12 mouse cellular contexts compared by ENCODE assay signal in genomic region chr17:57327615-57328014, GRCm38 (mm10). TPM values are rescaled to one million over a fixed set of nuclear protein-coding genes. Genes with fewer than 3 reads are reported as not detected.
A peak's percentile ranks its signal among the peaks of the same experiment; 100 is the strongest.
DNase-seq lines count a peak whose midpoint lies in the region; ATAC-seq and TF ChIP-seq lines count a peak whose summit lies in the region.
"Had no signal": no experiment of that assay in that cellular context is flagged by ENCODE, and none has a peak within 500 bp of the region (broad histone marks: within the 10 kb centered on the region; RNA-seq: fewer than 3 reads in every experiment).

No protein-coding gene starts in this region.

- no peak overlapping the region for H3K4me3 ChIP-seq in kidney, adult 2 months (ENCODE audit: insufficient read depth, low read depth, low read length)
- H3K4me3 ChIP-seq in kidney, embryonic 15.5 days (replicated peaks) = no peak overlapping the region
- no peak overlapping the region for H3K4me3 ChIP-seq in hindbrain, postnatal 0 days (ENCODE audit: low read length)
- H3K4me3 ChIP-seq: erythroblast, embryonic 14.5 days; gastrocnemius, adult 2 months; limb, embryonic 15.5 days; myocyte had no signal

- H3K27me3 ChIP-seq in kidney, adult 2 months (replicated peaks; ENCODE audit: control insufficient read depth, insufficient read depth, low read length) = no peaks in the 10 kb centered on the region
- 0 out of 2 replicates have a peak, but pooled peaks cover 3% of the 10 kb centered on the region for H3K27me3 ChIP-seq in kidney, embryonic 15.5 days
- H3K27me3 ChIP-seq in hindbrain, postnatal 0 days (ENCODE audit: insufficient read depth, low read length) = no peaks in the 10 kb centered on the region
- H3K27me3 ChIP-seq: limb, embryonic 15.5 days had no signal

- TF ChIP-seq POLR2A in kidney, adult 2 months (IDR thresholded peaks at IDR 0.05; ENCODE audit: low read depth, low read length) = no peak

- DNase-seq in kidney, adult 2 months = peak; percentile 66
- DNase-seq in 3T3-L1 (ENCODE audit: low read depth, low spot score) = peak; percentile 16
- peak; percentile 83 for DNase-seq in MN1 (ENCODE audit: low spot score)
- peak; percentile 38 for DNase-seq in hindbrain, postnatal 0 days (ENCODE audit: low spot score)
- no peak for DNase-seq in B cell, adult 2 months
- no peak for DNase-seq in left cerebral cortex, adult 18-20 months (ENCODE audit: low spot score in 2 of 2)
- DNase-seq: gastrocnemius, adult 2 months; right cerebral cortex, postnatal 4 days had no signal

- no peak for TF ChIP-seq CTCF in kidney, adult 2 months (conservative IDR thresholded peaks at IDR 0.05; ENCODE audit: insufficient read depth, insufficient read length, low read depth, low read length)
- TF ChIP-seq CTCF in hindbrain, postnatal 0 days (IDR thresholded peaks at IDR 0.05; ENCODE audit: low read depth) = no peak

- H3K4me2 ChIP-seq in kidney, embryonic 15.5 days = no peak overlapping the region
- H3K4me2 ChIP-seq in hindbrain, postnatal 0 days (ENCODE audit: low read depth, low read length) = no peak overlapping the region
- H3K4me2 ChIP-seq: limb, embryonic 15.5 days had no signal

- no peak overlapping the region for H3K9ac ChIP-seq in kidney, embryonic 15.5 days
- no peak overlapping the region for H3K9ac ChIP-seq in hindbrain, postnatal 0 days (replicated peaks; ENCODE audit: low read length)
- H3K9ac ChIP-seq: limb, embryonic 15.5 days had no signal

- no peaks in the 10 kb centered on the region for H3K36me3 ChIP-seq in kidney, adult 2 months (ENCODE audit: control insufficient read depth, insufficient read depth, low read length)
- H3K36me3 ChIP-seq in kidney, embryonic 15.5 days = no peaks in the 10 kb centered on the region
- no peaks in the 10 kb centered on the region for H3K36me3 ChIP-seq in hindbrain, postnatal 0 days (ENCODE audit: insufficient read depth, low read length)
- H3K36me3 ChIP-seq: limb, embryonic 15.5 days had no signal

- ATAC-seq in kidney, embryonic 15.5 days (replicated peaks; ENCODE audit: low FRiP score) = no peak
- ATAC-seq in hindbrain, postnatal 0 days = peak; percentile 36; the same call in 1 of the 2 replicates

- no peaks in the 10 kb centered on the region for H3K9me3 ChIP-seq in kidney, embryonic 15.5 days (replicated peaks)
- no peaks in the 10 kb centered on the region for H3K9me3 ChIP-seq in hindbrain, postnatal 0 days (ENCODE audit: low read length)
- H3K9me3 ChIP-seq: limb, embryonic 15.5 days had no signal

- 34% methylated on average over 8 of the region's 8 CpGs for WGBS in kidney, adult 2 months
- 65% methylated on average over 8 of the region's 8 CpGs for WGBS in kidney, embryonic 15.5 days
- WGBS in hindbrain, postnatal 0 days = 47% methylated on average over 8 of the region's 8 CpGs

- no peak overlapping the region for H3K27ac ChIP-seq in kidney, adult 2 months (ENCODE audit: insufficient read depth, low read depth, low read length)
- no peak overlapping the region for H3K27ac ChIP-seq in kidney, embryonic 15.5 days
- H3K27ac ChIP-seq in hindbrain, postnatal 0 days = no peak overlapping the region
- H3K27ac ChIP-seq: gastrocnemius, adult 2 months; limb, embryonic 15.5 days had no signal

- no peaks in the 10 kb centered on the region for H3K4me1 ChIP-seq in kidney, adult 2 months (ENCODE audit: control insufficient read depth, insufficient read depth, low read length)
- no peaks in the 10 kb centered on the region for H3K4me1 ChIP-seq in kidney, embryonic 15.5 days
- H3K4me1 ChIP-seq in hindbrain, postnatal 0 days (ENCODE audit: insufficient read depth, low read length) = no peaks in the 10 kb centered on the region
- H3K4me1 ChIP-seq: limb, embryonic 15.5 days had no signal

RNA-seq across cellular contexts. Expression of gene Adgre1, which starts 30.9 kb away (rescaled TPM):
- polyA plus RNA-seq in kidney, adult 2 months (2012; rRNA removed) = 4.2 and 6.1 TPM in 2 replicates
- 4.3 and 4.6 TPM in 2 replicates for polyA plus RNA-seq in kidney, embryonic 15.5 days (2015; fragmentation: Nextera tagmentation; extraction: Ambion mirVana)
- total RNA-seq in hindbrain, postnatal 0 days (2014; rRNA removed) = 6.8 and 16.1 TPM in 2 replicates
- 4.2 and 5.0 TPM in 2 replicates for polyA plus RNA-seq in hindbrain, postnatal 0 days (2015; fragmentation: Nextera tagmentation; extraction: Ambion mirVana)
- 1 to 10 TPM; 4.8 to 7.4 TPM for total RNA-seq in left cerebral cortex, adult 18-20 months (2021)

RNA-seq across cellular contexts. Expression of gene Vav1, which starts 48.7 kb away (rescaled TPM):
- polyA plus RNA-seq in kidney, adult 2 months (2012; rRNA removed) = 1.1 and 3.4 TPM in 2 replicates
- polyA plus RNA-seq in kidney, embryonic 15.5 days (2015; fragmentation: Nextera tagmentation; extraction: Ambion mirVana) = 1.7 and 1.8 TPM in 2 replicates
- total RNA-seq in hindbrain, postnatal 0 days (2014; rRNA removed) = 2.2 and 2.5 TPM in 2 replicates
- 1.9 and 2.5 TPM in 2 replicates for polyA plus RNA-seq in hindbrain, postnatal 0 days (2015; fragmentation: Nextera tagmentation; extraction: Ambion mirVana)
- 1 to 10 TPM; 2.9 to 3.1 TPM for total RNA-seq in left cerebral cortex, adult 18-20 months (2021)
- polyA plus RNA-seq: myocyte had no signal

Comparison
In these comparisons a context has a peak if more than half of its experiments do, and no peak if none do; other contexts are left out.
1. DNase-seq: peak in kidney, adult 2 months (single experiment), 3T3-L1 (single experiment), MN1 (single experiment) and hindbrain, postnatal 0 days (single experiment); none in B cell, adult 2 months (0 of 2) and left cerebral cortex, adult 18-20 months (0 of 2).